ENCODE assay signal across 19 mouse cellular contexts in the genomic region with DNA sequence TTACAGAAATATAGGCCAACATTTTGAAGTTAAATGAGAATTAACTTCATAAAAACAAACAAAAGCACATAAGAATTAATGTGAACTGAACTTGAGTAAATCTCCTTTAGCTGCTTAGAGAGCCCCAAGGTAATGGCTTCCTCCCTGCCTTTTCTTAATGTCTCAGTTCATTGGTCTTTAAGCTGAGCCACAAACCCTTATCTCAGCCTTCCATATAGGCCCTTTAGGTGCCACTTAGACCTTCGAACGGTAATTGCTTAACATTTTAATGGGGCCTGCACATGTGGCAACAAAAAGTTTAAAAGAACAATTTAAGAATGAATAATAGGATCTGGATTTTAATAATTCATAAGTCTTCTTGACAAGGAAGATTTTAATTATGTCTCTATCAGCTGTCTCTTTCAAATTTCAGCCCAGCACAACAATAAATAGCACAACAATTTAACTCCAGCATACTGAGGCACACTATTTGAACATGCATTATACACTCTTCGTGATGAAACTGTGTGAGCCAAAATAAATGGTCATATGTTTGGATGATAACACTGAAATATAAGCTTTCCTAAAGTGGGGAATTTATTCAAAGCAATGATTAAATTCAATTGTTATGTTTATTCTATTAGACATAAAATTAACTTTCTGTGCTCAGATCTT.
"Had no signal": no experiment of that assay in that cellular context is flagged by ENCODE, and none has a peak within 500 bp of the region (broad histone marks: within the 10 kb centered on the region; RNA-seq: fewer than 3 reads in every experiment).

No protein-coding gene starts in this region.

- H3K27me3 ChIP-seq: liver, embryonic 12.5 days; neural tube, embryonic 13.5 days; neural tube, embryonic 15.5 days; stomach, embryonic 15.5 days had no signal

- H3K36me3 ChIP-seq: liver, embryonic 12.5 days; neural tube, embryonic 13.5 days; neural tube, embryonic 15.5 days; stomach, embryonic 15.5 days had no signal

- DNase-seq: lung, adult 18-20 months; lung, embryonic 14.5 days; lung, postnatal 10 days; lung, postnatal 4 days; retina, postnatal 1 day; right cerebral cortex, adult 18-20 months; right cerebral cortex, postnatal 25 days; right cerebral cortex, postnatal 4 days; spleen, adult 18-20 months; thymus, adult 2 months; thymus, postnatal 25 days; thymus, postnatal 4 days had no signal

- H3K27ac ChIP-seq: liver, embryonic 12.5 days; liver, embryonic 14.5 days; neural tube, embryonic 13.5 days; neural tube, embryonic 15.5 days; stomach, embryonic 15.5 days; stomach, postnatal 0 days had no signal

- H3K9ac ChIP-seq: liver, embryonic 12.5 days; liver, embryonic 14.5 days; lung, embryonic 14.5 days; neural tube, embryonic 13.5 days; neural tube, embryonic 15.5 days; stomach, embryonic 15.5 days had no signal

- ATAC-seq: liver, embryonic 12.5 days had no signal

- H3K4me2 ChIP-seq: liver, embryonic 12.5 days; lung, embryonic 14.5 days; neural tube, embryonic 13.5 days; neural tube, embryonic 15.5 days; stomach, embryonic 15.5 days had no signal

- H3K4me1 ChIP-seq: liver, embryonic 12.5 days; neural tube, embryonic 13.5 days; neural tube, embryonic 15.5 days; stomach, embryonic 15.5 days had no signal

- H3K9me3 ChIP-seq: liver, embryonic 12.5 days; neural tube, embryonic 13.5 days; neural tube, embryonic 15.5 days; stomach, embryonic 15.5 days had no signal

- H3K4me3 ChIP-seq: liver, embryonic 12.5 days; myocyte; neural tube, embryonic 13.5 days; neural tube, embryonic 15.5 days; stomach, embryonic 15.5 days had no signal
